Mouse (Mus musculus) T-helper 1 cell (primary cell): ENCODE data around the gene Mapk11.

Experiments used
- in situ Hi-C: fragments of 300-600 bp; cut with MboI, MseI; formaldehyde crosslinking; loops from one replicate; pipeline ENCODE4 v1.15.1; 2025; ENCODE audit warnings: high pct_unique_total_duplicates

Gene Mapk11

GRCm38 (mm10) chr15:89141443-89141842 lies 8.0 kb downstream of the Mapk11 start:
- in situ Hi-C loops: no loop called here

GRCm38 (mm10) chr15:89140659-89141252 lies 8.7 kb downstream of the Mapk11 start, which contains the start of gene Mapk12:
Mapk12 (minus strand) TSS chr15:89140703.
- in situ Hi-C loops: no loop called here

- in situ Hi-C loops: no loop called here
Observed at GRCm38 (mm10) chr15:89140048-89140658, 9.3 kb downstream of the Mapk11 start.

- in situ Hi-C loops: loop anchor here (10.0 kb wide), 1 partner anchor 664 kb away; no protein-coding TSS in a partner anchor
Observed at GRCm38 (mm10) chr15:89138531-89138930, 10.9 kb downstream of the Mapk11 start.

GRCm38 (mm10) chr15:89138046-89138405 lies 11.4 kb downstream of the Mapk11 start:
- in situ Hi-C loops: loop anchor here (10.0 kb wide), 1 partner anchor 663 kb away; no protein-coding TSS in a partner anchor

GRCm38 (mm10) chr15:89137378-89138045 lies 11.9 kb downstream of the Mapk11 start:
- in situ Hi-C loops: loop anchor here (10.0 kb wide), 1 partner anchor 663 kb away; no protein-coding TSS in a partner anchor

GRCm38 (mm10) chr15:89136461-89137155 lies 12.8 kb downstream of the Mapk11 start:
- in situ Hi-C loops: loop anchor here (10.0 kb wide), 1 partner anchor 662 kb away; no protein-coding TSS in a partner anchor

GRCm38 (mm10) chr15:89131316-89131715 lies 18.1 kb downstream of the Mapk11 start:
- in situ Hi-C loops: loop anchor here (10.0 kb wide), 1 partner anchor 657 kb away; no protein-coding TSS in a partner anchor

- in situ Hi-C loops: loop anchor here (10.0 kb wide), 1 partner anchor 655 kb away; no protein-coding TSS in a partner anchor
Observed at GRCm38 (mm10) chr15:89130245-89130644, 19.2 kb downstream of the Mapk11 start.

- in situ Hi-C loops: no loop called here
Observed at GRCm38 (mm10) chr15:89128382-89129350, 20.8 kb downstream of the Mapk11 start, which contains the start of gene Hdac10. Hdac10 (minus strand) TSS chr15:89128700.

GRCm38 (mm10) chr15:89127364-89127940 lies 22.0 kb downstream of the Mapk11 start:
- in situ Hi-C loops: no loop called here

- in situ Hi-C loops: no loop called here
Observed at GRCm38 (mm10) chr15:89126622-89127021, 22.8 kb downstream of the Mapk11 start.

- in situ Hi-C loops: no loop called here
Observed at GRCm38 (mm10) chr15:89125351-89125750, 24.1 kb downstream of the Mapk11 start.

- in situ Hi-C loops: no loop called here
Observed at GRCm38 (mm10) chr15:89124312-89124711, 25.1 kb downstream of the Mapk11 start.

- in situ Hi-C loops: no loop called here
Observed at GRCm38 (mm10) chr15:89123595-89123994, 25.8 kb downstream of the Mapk11 start.

- in situ Hi-C loops: no loop called here
Observed at GRCm38 (mm10) chr15:89122649-89123366, 26.6 kb downstream of the Mapk11 start, which contains the start of gene Tubgcp6. Tubgcp6 (minus strand) TSS chr15:89123112.

- in situ Hi-C loops: no loop called here
Observed at GRCm38 (mm10) chr15:89118007-89118406, 31.4 kb downstream of the Mapk11 start.

GRCm38 (mm10) chr15:89110147-89110546 lies 39.3 kb downstream of the Mapk11 start:
- in situ Hi-C loops: no loop called here

GRCm38 (mm10) chr15:89106976-89107375 lies 42.5 kb downstream of the Mapk11 start:
- in situ Hi-C loops: no loop called here
